Mouse (Mus musculus): ENCODE measurements at regions not wholly inside any gene's neighbourhood (a gene's known extent, or its start where the extent isn't known, plus 50 kb on each side); places are given as distances from the start of the nearest gene placed in this dataset.

DNA sequence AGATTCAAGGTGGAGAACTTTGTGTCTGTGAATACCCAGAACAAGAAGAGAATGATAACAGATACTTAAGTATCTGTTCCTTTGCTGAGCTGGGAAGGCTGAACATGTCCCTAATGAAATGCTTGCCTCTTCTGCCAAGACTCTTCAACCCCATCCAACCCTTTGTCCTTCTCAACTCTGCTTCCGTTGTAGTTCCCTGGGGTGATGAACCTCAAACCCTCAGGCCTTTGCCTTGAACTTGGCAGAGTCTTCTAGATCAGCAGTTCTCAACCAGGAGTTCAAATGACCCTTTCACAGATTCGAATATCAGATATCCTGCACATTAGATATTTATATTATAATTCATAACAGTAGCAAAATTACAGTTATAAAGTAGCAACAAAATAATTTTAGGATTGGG lies 192.5 kb upstream of the Tbx3 start:
- Histone ChIP-seq H3K36me3 (ENCODE audit: control insufficient read depth, insufficient read depth) (no peaks in the 10 kb centered on the region), H3K9me3 (ENCODE audit: control insufficient read depth) (no peaks in the 10 kb centered on the region)
- 64% methylated on average over 2 of the region's 2 CpGs for WGBS

DNA sequence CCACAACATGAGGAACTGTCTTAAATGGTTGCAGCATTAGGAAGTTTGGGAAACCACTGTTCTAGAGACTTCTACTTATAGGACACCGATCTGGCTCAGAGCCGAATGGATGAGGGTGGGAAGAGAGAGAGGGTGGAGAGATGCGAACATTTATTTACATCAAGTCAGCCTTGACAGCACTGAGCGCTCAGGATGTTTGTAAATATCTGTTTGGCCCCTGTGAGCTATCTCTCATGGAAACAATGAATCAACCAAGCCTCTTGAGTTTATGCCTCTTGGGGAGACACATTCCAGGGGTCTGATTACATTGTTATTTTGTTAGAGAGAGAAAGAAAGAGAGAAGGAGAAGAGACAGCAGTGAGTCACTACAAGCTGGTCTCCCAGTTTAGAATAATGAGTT lies 192.1 kb upstream of the Tbx3 start:
- no peaks in the 10 kb centered on the region for H3K9me3 ChIP-seq (ENCODE audit: control insufficient read depth)
- no peaks in the 10 kb centered on the region for H3K27me3 ChIP-seq (replicated peaks; ENCODE audit: control insufficient read depth, insufficient read depth, low read length)
- 61% methylated on average over 4 of the region's 4 CpGs for WGBS
- no peak overlapping the region for H3K4me3 ChIP-seq (ENCODE audit: low read depth, low read length)
- H3K27ac ChIP-seq (ENCODE audit: low read depth, low read length), result no peak overlapping the region
- no peaks in the 10 kb centered on the region for H3K4me1 ChIP-seq (replicated peaks; ENCODE audit: control insufficient read depth, insufficient read depth, low read length)
- H3K36me3 ChIP-seq (ENCODE audit: control insufficient read depth, insufficient read depth), result no peaks in the 10 kb centered on the region
- no peak for TF ChIP-seq CTCF (IDR thresholded peaks at IDR 0.05; ENCODE audit: low read depth)
- ATAC-seq, result no peak
- H3K9ac ChIP-seq (ENCODE audit: low read depth, low read length), result no peak overlapping the region
- no peak overlapping the region for H3K4me2 ChIP-seq (replicated peaks; ENCODE audit: low read depth)

More for the DNA sequence above, 192.5 kb upstream of the Tbx3 start:
- no peak overlapping the region for H3K4me3 ChIP-seq (ENCODE audit: low read depth, low read length)
- no peak overlapping the region for H3K9ac ChIP-seq (ENCODE audit: low read depth, low read length)
- ATAC-seq, result no peak
- H3K27me3 ChIP-seq (replicated peaks; ENCODE audit: control insufficient read depth, insufficient read depth, low read length), result no peaks in the 10 kb centered on the region
- H3K4me2 ChIP-seq (replicated peaks; ENCODE audit: low read depth), result no peak overlapping the region
- H3K4me1 ChIP-seq (replicated peaks; ENCODE audit: control insufficient read depth, insufficient read depth, low read length), result no peaks in the 10 kb centered on the region
- TF ChIP-seq CTCF (IDR thresholded peaks at IDR 0.05; ENCODE audit: low read depth), result no peak
- H3K27ac ChIP-seq (ENCODE audit: low read depth, low read length), result no peak overlapping the region

DNA sequence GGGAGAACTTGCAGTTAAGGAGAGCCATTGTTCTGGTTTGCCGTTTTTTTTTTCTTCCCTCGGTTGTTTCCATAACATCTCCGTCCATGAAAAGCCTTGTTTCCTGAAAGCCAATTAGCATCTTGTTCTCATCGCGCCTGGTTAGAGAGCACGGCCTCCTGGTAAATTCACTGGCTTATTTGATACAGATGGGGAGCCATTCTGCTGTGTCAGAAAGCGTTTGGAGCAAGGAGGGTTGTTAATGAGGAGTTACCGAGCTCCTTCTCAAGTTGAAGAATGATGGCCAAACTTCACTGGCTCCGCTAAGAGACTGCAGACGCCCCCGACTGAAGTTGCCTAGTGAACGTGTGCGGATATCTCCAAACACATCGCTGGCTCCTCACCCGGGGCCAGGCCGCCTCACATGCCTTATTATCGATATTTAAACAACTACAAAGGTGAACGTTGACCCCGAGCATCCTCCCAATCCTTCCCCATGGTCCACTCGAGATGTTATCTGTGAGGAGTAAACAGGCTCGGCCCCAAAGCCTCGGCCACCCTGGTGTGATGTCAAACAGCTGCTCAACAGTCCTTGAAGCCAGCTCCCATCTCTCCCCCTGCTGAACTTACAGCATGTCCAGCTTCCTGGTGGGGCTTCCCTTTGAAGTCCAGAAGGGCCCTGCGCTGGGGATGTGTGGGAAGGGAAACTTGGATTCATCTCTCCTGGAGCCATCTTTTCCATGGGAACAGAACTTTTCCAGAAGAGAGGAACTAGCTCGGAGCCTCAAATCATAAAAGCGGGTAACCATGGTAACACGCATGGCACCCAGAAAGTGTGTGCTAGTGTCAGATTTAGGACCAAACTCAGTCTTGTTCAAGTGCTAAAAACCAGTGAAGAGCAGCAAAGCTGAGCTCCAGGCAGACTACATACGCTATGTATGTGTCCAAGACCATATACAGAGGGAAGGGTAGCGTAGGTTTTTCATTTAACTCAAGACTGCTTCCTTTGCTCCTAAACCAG lies 190.0 kb upstream of the Tbx3 start:
- ATAC-seq, result no peak
- no peaks in the 10 kb centered on the region for H3K9me3 ChIP-seq (ENCODE audit: control insufficient read depth)
- H3K4me2 ChIP-seq (replicated peaks; ENCODE audit: low read depth), result no peak overlapping the region
- no peaks in the 10 kb centered on the region for H3K27me3 ChIP-seq (replicated peaks; ENCODE audit: control insufficient read depth, insufficient read depth, low read length)
- no peaks in the 10 kb centered on the region for H3K36me3 ChIP-seq (ENCODE audit: control insufficient read depth, insufficient read depth)
- TF ChIP-seq CTCF (IDR thresholded peaks at IDR 0.05; ENCODE audit: low read depth), result no peak
- H3K27ac ChIP-seq (ENCODE audit: low read depth, low read length), result no peak overlapping the region
- no peak overlapping the region for H3K9ac ChIP-seq (ENCODE audit: low read depth, low read length)
- 32% methylated on average over 28 of the region's 28 CpGs for WGBS
- no peaks in the 10 kb centered on the region for H3K4me1 ChIP-seq (replicated peaks; ENCODE audit: control insufficient read depth, insufficient read depth, low read length)
- no peak overlapping the region for H3K4me3 ChIP-seq (ENCODE audit: low read depth, low read length)

DNA sequence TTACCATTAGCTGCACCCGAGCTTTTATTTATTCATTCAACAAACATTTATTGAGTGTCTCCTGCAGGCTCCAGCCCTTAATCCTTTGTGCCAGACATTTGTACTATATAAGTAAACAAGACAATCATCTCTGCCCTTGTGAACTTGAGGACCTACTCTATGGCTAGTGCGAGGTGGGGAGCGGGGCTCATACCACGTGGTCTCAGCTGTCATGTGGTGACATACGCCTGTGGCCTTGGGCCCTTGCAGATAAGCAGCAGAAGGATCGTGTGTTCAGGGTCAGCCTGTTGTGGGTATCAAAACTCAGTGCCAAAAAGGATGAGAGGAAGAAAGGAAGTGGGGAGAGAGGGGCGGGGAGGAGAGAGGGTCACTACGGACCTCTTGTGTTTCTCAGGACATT lies 186.8 kb upstream of the Tbx3 start:
- 45% methylated on average over 8 of the region's 8 CpGs for WGBS
- Histone ChIP-seq H3K9me3 (ENCODE audit: control insufficient read depth) (no peaks in the 10 kb centered on the region), H3K36me3 (ENCODE audit: control insufficient read depth, insufficient read depth) (no peaks in the 10 kb centered on the region), H3K27ac (ENCODE audit: low read depth, low read length) (no peak overlapping the region), H3K27me3 (replicated peaks; ENCODE audit: control insufficient read depth, insufficient read depth, low read length) (no peaks in the 10 kb centered on the region), H3K9ac (ENCODE audit: low read depth, low read length) (no peak overlapping the region), H3K4me1 (replicated peaks; ENCODE audit: control insufficient read depth, insufficient read depth, low read length) (no peaks in the 10 kb centered on the region), H3K4me3 (ENCODE audit: low read depth, low read length) (no peak overlapping the region), H3K4me2 (replicated peaks; ENCODE audit: low read depth) (no peak overlapping the region)
- no peak for TF ChIP-seq CTCF (IDR thresholded peaks at IDR 0.05; ENCODE audit: low read depth)
- no peak for ATAC-seq

DNA sequence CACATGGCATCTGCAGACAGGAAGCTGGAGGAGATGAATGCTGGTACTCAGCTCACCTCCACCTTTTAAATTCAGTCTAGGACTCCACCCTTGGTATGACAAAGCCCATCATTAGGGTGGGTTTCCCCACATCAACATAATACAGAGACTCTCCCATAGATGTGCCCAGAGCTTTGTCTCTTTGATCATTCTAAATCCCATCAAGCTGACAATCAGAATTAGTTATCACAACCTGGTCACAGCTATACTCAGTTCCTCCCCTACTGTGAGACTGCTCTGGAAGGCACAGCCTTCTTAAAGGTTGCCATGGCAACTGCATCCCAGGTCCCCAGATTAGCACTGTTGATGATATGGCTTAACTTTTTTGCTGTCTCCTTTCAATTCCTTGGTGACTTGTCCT lies 184.3 kb upstream of the Tbx3 start:
- TF ChIP-seq CTCF (IDR thresholded peaks at IDR 0.05; ENCODE audit: low read depth), result no peak
- H3K27ac ChIP-seq (ENCODE audit: low read depth, low read length), result no peak overlapping the region
- no peak overlapping the region for H3K9ac ChIP-seq (ENCODE audit: low read depth, low read length)
- no peak for ATAC-seq
- no peaks in the 10 kb centered on the region for H3K4me1 ChIP-seq (replicated peaks; ENCODE audit: control insufficient read depth, insufficient read depth, low read length)
- H3K27me3 ChIP-seq (replicated peaks; ENCODE audit: control insufficient read depth, insufficient read depth, low read length), result no peaks in the 10 kb centered on the region
- no peaks in the 10 kb centered on the region for H3K36me3 ChIP-seq (ENCODE audit: control insufficient read depth, insufficient read depth)
- no peak overlapping the region for H3K4me3 ChIP-seq (ENCODE audit: low read depth, low read length)
- H3K4me2 ChIP-seq (replicated peaks; ENCODE audit: low read depth), result no peak overlapping the region
- H3K9me3 ChIP-seq (ENCODE audit: control insufficient read depth), result no peaks in the 10 kb centered on the region

DNA sequence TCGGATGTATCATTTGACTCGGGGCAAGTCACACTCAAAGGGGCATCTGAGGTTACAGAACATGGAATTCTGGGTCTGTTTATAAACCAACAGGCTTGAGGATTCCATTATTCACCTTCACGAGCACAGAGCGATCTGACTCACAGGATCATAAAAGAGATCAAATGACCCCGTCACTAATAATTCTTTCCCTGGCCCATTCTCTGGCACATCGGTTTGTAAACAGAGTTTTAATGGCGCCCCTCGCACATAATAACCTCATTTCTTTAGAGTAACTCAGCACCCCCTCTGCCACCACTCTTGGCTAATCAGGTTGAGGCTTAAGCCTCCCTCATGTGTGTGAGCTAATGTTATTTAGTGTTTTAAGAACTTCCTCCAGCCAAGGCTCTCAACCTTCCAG lies 183.3 kb upstream of the Tbx3 start:
- H3K9ac ChIP-seq (ENCODE audit: low read depth, low read length), result no peak overlapping the region
- no peaks in the 10 kb centered on the region for H3K36me3 ChIP-seq (ENCODE audit: control insufficient read depth, insufficient read depth)
- H3K9me3 ChIP-seq (ENCODE audit: control insufficient read depth), result no peaks in the 10 kb centered on the region
- no peak for TF ChIP-seq CTCF (IDR thresholded peaks at IDR 0.05; ENCODE audit: low read depth)
- H3K4me2 ChIP-seq (replicated peaks; ENCODE audit: low read depth), result no peak overlapping the region
- no peak overlapping the region for H3K27ac ChIP-seq (ENCODE audit: low read depth, low read length)
- 27% methylated on average over 8 of the region's 8 CpGs for WGBS
- H3K4me3 ChIP-seq (ENCODE audit: low read depth, low read length), result no peak overlapping the region
- no peaks in the 10 kb centered on the region for H3K4me1 ChIP-seq (replicated peaks; ENCODE audit: control insufficient read depth, insufficient read depth, low read length)
- no peak for ATAC-seq
- no peaks in the 10 kb centered on the region for H3K27me3 ChIP-seq (replicated peaks; ENCODE audit: control insufficient read depth, insufficient read depth, low read length)
